Mouse (Mus musculus) skeletal muscle tissue, adult 2 months (tissue): ENCODE measurements around the gene Rtl10.
"Not testable (repeated sequence)": the region's sequence is repeated elsewhere in the genome, so short reads cannot be mapped to it uniquely, and the experiment has no call there.

Source experiments
- DNase-seq: peaks from one replicate; pipeline ENCODE4 v3.0.0-alpha.2; 2012; ENCODE audit warnings: low read depth, low spot score

The Rtl10 gene

DNA sequence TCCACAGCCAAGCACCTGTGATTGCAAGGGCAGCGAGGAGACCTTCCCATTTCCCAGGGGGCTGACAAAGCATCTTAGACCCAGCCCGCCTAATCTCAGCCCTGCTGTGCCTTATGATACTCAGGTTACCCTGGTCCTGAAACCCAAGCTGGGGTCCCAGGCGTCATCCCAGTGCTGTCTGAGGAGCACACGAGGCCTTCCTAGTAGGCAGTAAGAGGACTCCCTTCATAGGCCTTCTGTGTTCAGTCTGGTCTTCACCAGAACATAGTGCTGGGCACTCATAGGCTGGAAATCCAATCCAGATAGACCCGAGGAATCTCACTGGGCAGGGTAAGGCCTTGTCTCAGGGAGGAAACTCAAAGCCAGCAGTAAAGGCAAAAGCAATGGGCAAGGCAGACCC, 14.9 kb upstream of the Rtl10 start:
- DNase-seq: no peak

GRCm38 (mm10) chr16:18484386-18484785, 14.3 kb upstream of the Rtl10 start:
- DNase-seq: no peak

DNA sequence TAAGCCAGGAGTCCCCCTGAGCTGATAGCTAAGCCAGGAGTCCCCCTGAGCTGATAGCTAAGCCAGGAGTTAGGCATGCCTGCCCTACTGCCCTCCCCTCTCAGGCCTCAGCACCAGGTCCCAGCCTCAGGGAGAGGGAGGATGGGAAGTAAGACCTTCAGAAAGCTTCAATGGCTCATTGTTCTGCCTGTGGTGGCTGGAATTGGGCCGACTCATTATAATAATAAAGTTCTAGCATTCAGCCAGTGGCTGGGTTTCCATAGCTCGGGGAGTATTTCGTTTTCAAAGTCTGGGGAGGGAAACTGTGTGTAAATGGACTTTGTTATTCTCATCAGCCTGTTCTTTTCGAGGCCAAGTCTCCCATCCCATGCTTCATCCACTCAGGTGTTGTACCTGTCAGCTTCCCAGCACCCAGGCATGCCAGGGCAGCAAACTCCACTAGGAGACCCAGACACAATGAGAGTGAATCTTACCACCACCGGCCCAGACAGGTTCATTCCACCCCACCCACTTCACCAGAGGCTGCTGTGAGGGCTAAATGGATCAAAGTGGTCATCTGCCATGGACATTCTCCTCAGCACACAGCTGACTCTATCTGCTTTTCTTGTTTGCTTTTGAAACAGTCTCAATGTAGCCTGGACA, 13.8 kb upstream of the Rtl10 start:
- DNase-seq: no peak

DNA sequence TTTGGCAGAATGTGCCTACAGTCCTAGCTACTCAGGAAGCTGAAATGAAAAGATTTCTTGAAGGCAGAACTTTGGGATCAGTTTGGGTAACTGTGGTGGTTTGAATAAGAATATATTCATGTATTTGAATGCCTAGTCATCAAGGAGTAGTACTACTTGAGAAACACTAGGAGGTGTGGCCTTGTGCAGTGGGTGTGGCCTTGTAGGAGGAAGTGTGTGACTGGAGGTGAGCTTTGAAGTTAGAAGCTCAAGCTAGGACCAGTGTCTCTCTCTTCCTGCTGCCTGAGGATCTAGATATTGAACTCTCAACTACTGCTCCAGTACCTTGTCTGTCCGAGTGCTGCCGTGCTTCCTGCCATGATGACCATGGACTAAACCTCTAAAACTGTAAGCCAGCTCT, 12.6 kb upstream of the Rtl10 start:
- DNase-seq: no peak

- no peak for DNase-seq
Measured at GRCm38 (mm10) chr16:18490281-18490680, 8.4 kb upstream of the Rtl10 start.

- no peak for DNase-seq
Measured at GRCm38 (mm10) chr16:18490894-18491293, 7.8 kb upstream of the Rtl10 start.

- DNase-seq: no peak
Measured at GRCm38 (mm10) chr16:18497865-18498515, 711 bp upstream of the Rtl10 start.

DNA sequence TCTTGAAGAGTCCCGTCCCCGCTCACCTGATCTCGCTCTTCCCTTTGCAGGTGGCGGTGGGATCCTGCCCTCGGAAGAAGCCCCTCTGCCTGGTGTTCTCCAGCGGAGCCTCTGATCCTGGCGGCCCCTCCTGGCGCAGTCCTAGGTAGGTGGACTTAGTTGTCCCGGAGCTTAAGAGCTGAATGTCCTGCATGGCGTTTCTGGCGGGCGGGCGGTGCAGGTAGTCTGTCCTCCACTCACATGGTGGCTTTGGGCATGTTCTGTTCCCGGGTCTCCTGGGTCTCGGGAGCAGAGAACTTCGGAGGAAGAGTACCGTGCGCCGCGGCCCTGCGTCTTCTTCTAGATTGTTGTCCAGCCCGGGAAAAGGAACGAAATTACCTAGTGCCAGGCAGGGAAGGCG, 295 bp downstream of the Rtl10 start:
- no peak for DNase-seq

GRCm38 (mm10) chr16:18501531-18501930, 2.8 kb downstream of the Rtl10 start:
- no peak for DNase-seq

- DNase-seq: no peak
Measured at GRCm38 (mm10) chr16:18503566-18504342, 5.1 kb downstream of the Rtl10 start.

DNA sequence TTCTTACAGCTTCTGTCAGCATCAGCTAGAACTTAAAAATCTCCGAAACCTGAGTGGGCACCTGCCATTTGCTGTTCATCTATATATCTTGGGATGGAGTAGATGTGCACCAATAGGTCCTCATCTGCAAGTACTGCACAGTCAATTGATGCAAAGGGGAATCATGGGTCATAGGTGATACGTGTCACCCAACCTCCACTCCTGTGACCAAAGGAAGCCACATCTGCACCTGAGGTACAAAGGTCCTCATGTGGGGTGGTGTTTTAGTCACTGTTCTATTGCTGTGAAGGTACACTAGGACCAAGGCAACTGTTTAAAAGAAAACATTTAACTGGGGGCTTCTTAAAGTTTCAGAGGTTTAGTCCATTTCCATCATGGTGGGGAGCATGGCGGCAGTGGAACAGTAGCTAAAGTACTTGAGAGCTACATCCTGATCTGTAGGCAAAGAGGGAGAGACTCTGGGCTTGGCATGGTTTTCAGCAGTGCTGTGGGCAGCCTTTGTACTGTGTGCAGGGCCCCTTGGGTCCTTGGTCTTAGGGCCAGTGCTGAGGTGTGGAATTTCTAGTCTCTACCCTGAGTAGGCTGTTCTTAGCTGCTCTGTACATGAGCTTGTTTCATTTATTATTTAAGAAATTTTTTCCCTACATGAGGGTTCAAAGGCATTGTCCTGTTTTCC, 8.0 kb downstream of the Rtl10 start:
- no peak for DNase-seq

GRCm38 (mm10) chr16:18507200-18507549, 8.5 kb downstream of the Rtl10 start:
- DNase-seq: no peak

DNA sequence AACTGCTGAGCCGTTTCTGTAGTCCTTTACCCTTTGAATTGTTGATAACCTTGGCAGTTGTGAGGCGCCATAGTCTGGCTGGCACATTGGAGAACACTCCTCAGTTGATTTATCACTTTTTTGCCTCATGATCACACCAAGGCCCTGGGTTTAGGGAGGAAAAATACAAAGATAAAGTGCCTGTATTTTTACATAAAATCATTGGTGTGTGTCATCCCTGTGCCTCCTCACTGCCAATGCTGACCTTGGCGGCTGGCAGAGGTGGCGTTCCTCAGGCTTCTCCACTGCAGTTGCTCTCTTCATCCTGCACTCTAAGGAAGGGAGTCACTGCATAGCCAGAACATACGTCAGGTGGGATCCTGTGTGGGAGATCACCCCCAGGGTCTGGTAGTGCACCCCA, 13.0 kb downstream of the Rtl10 start:
- DNase-seq: no peak

DNA sequence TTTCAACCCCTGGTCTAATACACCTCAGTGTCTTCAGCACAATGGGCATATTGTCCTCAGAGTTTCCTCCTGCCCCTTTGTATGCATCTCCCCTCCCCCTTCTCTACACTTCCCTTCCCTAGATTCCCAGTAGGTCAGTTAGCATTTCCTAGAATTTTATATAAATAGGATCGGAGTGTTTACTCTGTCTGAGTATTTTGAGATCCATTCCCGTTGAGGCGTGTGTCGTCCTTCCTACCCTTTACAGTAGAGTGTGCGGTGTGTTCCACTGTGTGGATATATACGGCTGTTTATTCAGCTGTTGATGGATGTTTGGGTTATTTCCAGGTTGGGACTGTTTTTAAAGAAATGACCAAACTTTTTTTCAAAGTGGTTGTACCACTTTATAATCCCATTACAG, 14.8 kb downstream of the Rtl10 start:
- peak; percentile 24 for DNase-seq

GRCm38 (mm10) chr16:18518091-18518490, 19.4 kb downstream of the Rtl10 start:
- DNase-seq: peak; percentile 32

DNA sequence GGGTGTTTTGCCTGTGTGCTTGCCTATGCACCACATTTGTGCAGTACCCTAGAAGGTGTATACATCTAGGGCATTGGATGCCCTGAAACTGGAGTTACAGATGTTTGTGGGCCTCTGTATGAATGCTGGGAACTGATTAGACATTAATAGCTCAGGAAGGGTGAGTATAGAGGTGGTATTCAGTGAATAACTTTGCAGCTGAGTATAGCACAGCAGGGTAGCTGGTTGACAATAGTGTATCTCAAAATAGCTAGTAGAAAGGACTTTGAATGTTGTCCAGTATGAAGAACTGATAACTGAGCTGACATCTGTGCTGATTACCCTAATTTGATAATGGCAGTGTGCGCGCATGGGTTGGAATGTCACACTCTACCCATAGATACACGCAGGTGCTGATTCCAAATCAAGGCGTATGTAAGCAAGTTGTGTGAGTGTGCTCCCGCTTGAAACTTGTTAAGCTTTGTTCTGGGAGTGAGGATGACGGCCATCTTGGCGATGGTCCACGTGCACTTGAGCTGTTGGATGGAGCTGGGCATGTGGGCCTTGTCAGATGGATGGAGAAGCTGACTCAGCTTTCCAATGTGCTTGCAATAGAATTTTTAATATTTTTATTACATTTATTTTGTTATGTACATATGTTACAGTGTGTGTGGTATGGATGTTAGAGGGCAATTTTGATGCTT, 25.0 kb downstream of the Rtl10 start:
- no peak for DNase-seq

DNA sequence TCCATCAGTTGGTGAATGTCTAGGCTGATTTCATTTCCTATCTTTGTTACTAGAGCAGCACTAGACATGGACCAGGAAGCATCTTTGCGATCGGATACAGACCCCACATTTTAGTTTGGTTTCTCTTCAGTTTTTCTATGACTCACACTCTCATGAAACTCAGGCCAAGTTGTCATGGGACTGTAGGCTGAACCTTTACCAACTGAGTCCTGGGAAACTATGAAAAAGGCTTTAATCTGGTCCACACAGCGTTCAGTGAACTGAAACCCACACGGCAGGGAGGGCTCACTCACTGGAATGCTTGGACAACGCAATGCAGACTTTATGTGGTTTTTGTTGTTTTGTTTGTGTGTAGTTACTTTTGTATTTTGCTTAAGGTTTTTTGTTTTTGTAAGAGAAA, 30.0 kb downstream of the Rtl10 start:
- no peak for DNase-seq

DNA sequence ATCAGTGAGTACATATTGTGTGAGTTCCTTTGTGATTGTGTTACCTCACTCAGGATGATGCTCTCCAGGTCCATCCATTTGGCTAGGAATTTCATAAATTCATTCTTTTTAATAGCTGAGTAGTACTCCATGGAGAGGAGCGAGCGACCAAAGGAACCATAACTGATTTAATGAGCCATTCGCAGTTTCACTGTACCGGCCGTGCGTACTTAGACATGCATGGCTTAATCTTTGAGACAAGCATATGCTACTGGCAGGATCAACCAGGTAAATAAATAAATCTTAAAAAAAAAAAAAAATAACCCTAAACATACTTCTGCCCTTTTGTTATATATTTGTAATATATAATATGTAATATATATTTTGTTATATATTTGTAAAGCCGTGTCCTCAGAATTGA, 34.4 kb downstream of the Rtl10 start:
- DNase-seq: not testable (repeated sequence)

GRCm38 (mm10) chr16:18537407-18537990, 38.8 kb downstream of the Rtl10 start:
- no peak for DNase-seq

- DNase-seq: no peak
Measured at GRCm38 (mm10) chr16:18539281-18539680, 40.6 kb downstream of the Rtl10 start.

GRCm38 (mm10) chr16:18543151-18543829, 44.6 kb downstream of the Rtl10 start:
- no peak for DNase-seq
